Mouse (Mus musculus) hindbrain, embryonic 13.5 days (tissue): ENCODE measurements at regions not wholly inside any gene's neighbourhood (a gene's known extent, or its start where the extent isn't known, plus 50 kb on each side); places are given as distances from the start of the nearest gene placed in this dataset.

Experiments used
- ATAC-seq: fragments of 200-750 bp; cut with Nextera tagmentation; 2 replicates; pipeline ENCODE4 v1.8.0; 2017; ENCODE audit warnings: moderate TSS enrichment; ENCODE audit not compliant: low FRiP score
- H3K27ac ChIP-seq: fragments of 300-500 bp; sonication (generic); 2 replicates; pipeline ENCODE4 v1.5.1; 2015; ENCODE audit warnings: inconsistent platforms, mild to moderate bottlenecking, moderate library complexity
- H3K27me3 ChIP-seq: fragments of 300-500 bp; sonication (generic); 2 replicates; pipeline ENCODE4 v1.6.1; 2015; ENCODE audit warnings: mild to moderate bottlenecking, inconsistent platforms
- H3K36me3 ChIP-seq: fragments of 300-500 bp; sonication (generic); 2 replicates; pipeline ENCODE4 v1.6.1; 2015; ENCODE audit warnings: mild to moderate bottlenecking, inconsistent platforms
- H3K4me1 ChIP-seq: fragments of 300-500 bp; sonication (generic); replicated peaks from 2 replicates; pipeline ENCODE4 v1.6.1; 2015; ENCODE audit warnings: inconsistent platforms
- H3K4me2 ChIP-seq: fragments of 300-500 bp; sonication (generic); 2 replicates; pipeline ENCODE4 v1.6.1; 2015; ENCODE audit warnings: inconsistent platforms, mild to moderate bottlenecking, moderate library complexity
- H3K4me3 ChIP-seq: fragments of 300-500 bp; sonication (generic); 2 replicates; pipeline ENCODE4 v1.5.1; 2015; ENCODE audit warnings: mild to moderate bottlenecking, inconsistent platforms
- H3K9ac ChIP-seq: fragments of 300-500 bp; sonication (generic); 2 replicates; pipeline ENCODE4 v1.6.1; 2015; ENCODE audit warnings: mild to moderate bottlenecking, inconsistent platforms
- H3K9me3 ChIP-seq: fragments of 300-500 bp; sonication (generic); 2 replicates; pipeline ENCODE4 v1.6.1; 2016; ENCODE audit warnings: inconsistent platforms
- WGBS: fragments of 180-500 bp; shearing (Covaris S2); methylation state at CpG from one replicate; pipeline ENCODE4 v1.1.7; 2015; 5-methylcytosine and 5-hydroxymethylcytosine counted together

DNA sequence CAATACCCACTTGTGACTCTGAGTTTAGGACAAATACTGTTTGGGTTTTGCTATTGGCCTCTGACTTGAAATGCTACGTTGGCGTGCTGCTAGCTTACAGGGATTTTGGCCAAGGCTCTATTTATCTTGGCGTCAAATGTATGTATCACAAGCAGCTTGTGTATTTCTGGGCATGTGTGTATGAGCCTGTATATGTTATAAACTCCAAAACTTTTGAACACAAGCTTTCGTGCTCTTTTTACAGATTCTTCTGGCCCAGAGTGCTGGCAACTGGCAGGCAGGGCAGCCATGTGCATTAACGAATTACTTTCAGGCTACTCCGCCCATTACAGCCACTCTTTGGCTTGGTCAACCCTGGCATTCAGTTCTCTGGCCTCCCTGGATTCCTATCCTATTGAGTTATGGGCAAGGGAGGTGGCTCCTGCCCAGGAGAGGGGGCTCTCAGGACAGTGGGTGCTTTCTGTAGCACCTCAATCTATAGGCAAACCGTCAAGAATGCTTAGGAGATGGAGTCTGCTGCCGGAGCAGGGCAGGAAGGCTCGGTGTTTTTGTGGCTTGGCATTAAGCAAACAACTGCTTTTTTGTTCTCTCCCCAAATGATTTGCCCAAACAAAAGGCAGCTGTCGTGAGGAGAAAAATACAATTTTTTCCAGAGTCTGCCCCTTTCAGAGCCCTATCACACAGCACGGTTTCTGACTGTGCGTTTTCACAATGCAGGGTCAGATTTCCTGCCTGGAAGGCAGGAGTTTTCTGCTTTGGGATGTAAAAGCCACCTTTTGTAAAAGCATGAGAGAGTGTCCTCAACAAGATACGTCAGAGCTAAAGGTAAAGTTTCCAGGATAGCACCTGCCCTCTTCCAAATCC, 465.0 kb downstream of the Ccdc171 start:
- Histone ChIP-seq H3K36me3 (no peaks in the 10 kb centered on the region), H3K27me3 (no peaks in the 10 kb centered on the region), H3K4me1 (peaks cover 23% of the 10 kb centered on the region), H3K4me3 (no peak overlapping the region), H3K9ac (no peak overlapping the region), H3K4me2 (no peak overlapping the region), H3K9me3 (no peaks in the 10 kb centered on the region), H3K27ac (no peak overlapping the region)
- ATAC-seq, result no peak
- WGBS, result 41% methylated on average over 13 of the region's 13 CpGs

- Histone ChIP-seq H3K4me1 (peaks cover 23% of the 10 kb centered on the region), H3K27me3 (no peaks in the 10 kb centered on the region), H3K4me2 (no peak overlapping the region), H3K36me3 (no peaks in the 10 kb centered on the region), H3K27ac (no peak overlapping the region), H3K9ac (no peak overlapping the region), H3K9me3 (no peaks in the 10 kb centered on the region), H3K4me3 (no peak overlapping the region)
- 42% methylated on average over 4 of the region's 4 CpGs for WGBS
- no peak for ATAC-seq
Observed at GRCm38 (mm10) chr4:83991195-83991594, 465.9 kb downstream of the Ccdc171 start.

DNA sequence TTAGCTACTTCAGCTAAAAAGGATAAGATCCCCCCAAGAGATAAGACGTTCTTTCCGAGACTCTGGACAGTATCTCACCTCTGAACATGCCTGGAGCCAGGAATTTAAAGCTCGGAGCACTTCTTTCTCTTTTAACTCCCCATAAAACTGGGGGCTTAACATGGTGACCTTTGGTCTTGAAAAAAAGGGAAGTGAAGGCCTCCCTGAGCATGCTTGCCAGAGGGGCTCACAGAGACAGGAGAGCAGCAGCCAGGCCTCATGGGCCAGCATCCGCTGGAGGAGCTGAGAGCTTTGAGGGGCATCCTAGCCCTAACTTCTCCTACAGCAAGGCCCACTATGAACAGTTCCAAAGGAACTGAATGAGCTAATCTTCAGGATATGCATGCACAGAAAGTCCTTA, 471.7 kb downstream of the Ccdc171 start:
- no peak overlapping the region for H3K27ac ChIP-seq
- WGBS, result 82% methylated on average over 4 of the region's 4 CpGs
- H3K4me3 ChIP-seq, result no peak overlapping the region
- H3K36me3 ChIP-seq, result no peaks in the 10 kb centered on the region
- no peak overlapping the region for H3K4me2 ChIP-seq
- peaks cover 2% of the 10 kb centered on the region; the same call in 1 of the 2 replicates for H3K4me1 ChIP-seq
- H3K9me3 ChIP-seq, result no peaks in the 10 kb centered on the region
- no peak overlapping the region for H3K9ac ChIP-seq
- H3K27me3 ChIP-seq, result no peaks in the 10 kb centered on the region
- no peak for ATAC-seq

DNA sequence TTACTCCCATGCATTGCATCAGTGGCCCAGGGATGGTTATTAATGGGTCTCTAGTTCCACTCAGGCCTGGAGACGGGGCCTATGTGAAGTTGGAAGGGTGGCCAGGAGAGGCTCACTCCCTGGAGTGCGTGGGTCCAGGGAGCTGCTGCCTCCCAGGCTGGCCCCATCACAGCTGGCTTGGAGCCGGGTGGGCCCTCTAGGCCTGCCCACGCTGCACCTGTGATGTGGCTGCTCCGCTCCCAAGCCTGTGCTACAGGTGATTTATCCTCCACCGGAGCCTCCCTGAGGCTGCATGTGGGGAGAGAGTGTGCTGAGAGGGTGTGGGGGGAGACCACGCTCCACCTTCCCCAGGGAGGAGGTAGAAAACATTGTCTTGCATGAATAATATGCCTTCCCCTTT, 476.3 kb downstream of the Ccdc171 start:
- Histone ChIP-seq H3K4me3 (no peak overlapping the region), H3K36me3 (no peaks in the 10 kb centered on the region), H3K4me1 (peaks cover 3% of the 10 kb centered on the region; the same call in 1 of the 2 replicates), H3K27ac (no peak overlapping the region), H3K9me3 (no peaks in the 10 kb centered on the region), H3K9ac (no peak overlapping the region), H3K27me3 (no peaks in the 10 kb centered on the region), H3K4me2 (no peak overlapping the region)
- WGBS, result 80% methylated on average over 7 of the region's 7 CpGs
- ATAC-seq, result no peak

DNA sequence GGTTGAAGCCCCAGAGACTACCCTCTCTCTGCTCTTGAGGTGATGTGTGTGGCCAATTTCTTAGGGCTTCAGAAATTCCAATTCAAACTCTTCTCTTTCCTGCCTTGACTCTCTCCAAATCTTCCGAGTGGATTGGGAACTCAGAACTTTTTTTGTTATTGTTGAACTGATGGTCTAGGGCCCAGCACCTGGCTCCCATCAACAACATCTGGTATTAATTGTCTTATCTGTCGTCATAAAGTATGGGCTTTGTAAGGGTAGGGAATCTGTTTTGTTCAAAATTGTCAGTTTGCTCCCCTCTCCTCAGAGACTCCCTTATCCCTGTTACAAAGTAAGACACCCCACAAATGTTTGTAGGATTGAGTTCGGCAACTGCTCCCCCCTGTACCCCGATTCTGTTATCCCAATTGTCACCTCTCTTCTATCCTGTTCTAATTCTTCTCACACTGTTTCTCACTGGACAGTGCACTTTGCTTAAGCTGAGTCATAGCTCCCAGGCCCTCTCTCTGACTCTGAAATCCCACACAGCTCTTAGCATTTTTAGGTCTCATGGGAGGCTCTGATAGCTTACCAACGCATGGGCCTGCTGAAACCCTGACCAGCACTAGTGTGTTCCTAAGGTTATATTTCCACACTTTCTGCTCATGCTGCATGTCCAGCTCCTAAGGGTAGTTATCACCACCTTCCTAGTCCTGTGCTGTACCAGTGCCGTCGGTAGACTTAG, 478.9 kb downstream of the Ccdc171 start:
- H3K27me3 ChIP-seq, result no peaks in the 10 kb centered on the region
- ATAC-seq, result no peak
- no peak overlapping the region for H3K27ac ChIP-seq
- H3K4me1 ChIP-seq, result peaks cover 3% of the 10 kb centered on the region; the same call in 1 of the 2 replicates
- H3K9ac ChIP-seq, result no peak overlapping the region
- H3K4me2 ChIP-seq, result no peak overlapping the region
- H3K4me3 ChIP-seq, result no peak overlapping the region
- H3K9me3 ChIP-seq, result no peaks in the 10 kb centered on the region
- 83% methylated on average over 7 of the region's 7 CpGs for whole genome bisulfite sequencing
- H3K36me3 ChIP-seq, result no peaks in the 10 kb centered on the region

DNA sequence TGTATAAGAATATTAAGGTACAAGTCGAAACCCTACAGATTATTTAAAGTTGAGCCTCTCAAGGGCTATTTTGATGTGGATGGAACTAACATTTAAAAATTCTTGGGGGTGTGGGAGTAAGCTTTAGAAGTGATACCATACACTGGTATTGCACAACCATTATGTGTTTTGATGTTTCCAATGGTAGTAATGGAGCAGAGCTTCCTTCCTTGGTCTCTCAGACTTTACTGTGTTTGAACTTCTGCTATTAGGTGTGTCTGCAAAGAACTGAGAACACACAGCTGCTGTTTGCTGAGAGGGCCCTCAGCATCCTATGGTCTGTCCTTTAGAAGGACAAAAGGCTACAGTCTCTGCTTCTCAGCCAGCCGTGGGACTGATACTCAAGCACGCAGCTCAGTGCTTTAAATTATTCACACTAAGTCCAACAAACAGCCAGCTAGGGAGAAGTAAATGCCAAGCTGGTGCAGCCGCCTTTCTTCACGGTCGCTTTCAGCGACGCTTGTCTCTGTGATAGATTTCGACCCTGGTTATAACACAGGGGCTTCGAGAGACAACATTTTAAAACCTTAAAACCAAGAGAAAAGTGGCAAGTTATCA, 479.5 kb downstream of the Ccdc171 start:
- Histone ChIP-seq H3K9ac (no peak overlapping the region), H3K4me1 (peaks cover 3% of the 10 kb centered on the region; the same call in 1 of the 2 replicates), H3K4me3 (no peak overlapping the region), H3K27ac (no peak overlapping the region), H3K36me3 (no peaks in the 10 kb centered on the region), H3K9me3 (no peaks in the 10 kb centered on the region), H3K4me2 (no peak overlapping the region), H3K27me3 (no peaks in the 10 kb centered on the region)
- 60% methylated on average over 10 of the region's 10 CpGs for WGBS
- ATAC-seq, result no peak

- Histone ChIP-seq H3K9ac (no peak overlapping the region), H3K9me3 (no peaks in the 10 kb centered on the region), H3K4me2 (no peak overlapping the region), H3K36me3 (no peaks in the 10 kb centered on the region), H3K27me3 (0 out of 2 replicates have a peak, but pooled peaks cover 2% of the 10 kb centered on the region), H3K27ac (no peak overlapping the region), H3K4me3 (no peak overlapping the region), H3K4me1 (no peaks in the 10 kb centered on the region; the same call in 1 of the 2 replicates)
- ATAC-seq, result no peak
- 92% methylated on average over 6 of the region's 6 CpGs for WGBS
Observed at GRCm38 (mm10) chr4:84011941-84012340, 486.6 kb downstream of the Ccdc171 start.

GRCm38 (mm10) chr4:84015139-84015538, 489.8 kb downstream of the Ccdc171 start:
- Histone ChIP-seq H3K27ac (no peak overlapping the region), H3K36me3 (no peaks in the 10 kb centered on the region), H3K4me3 (no peak overlapping the region), H3K9ac (no peak overlapping the region), H3K4me2 (no peak overlapping the region), H3K9me3 (no peaks in the 10 kb centered on the region), H3K27me3 (0 out of 2 replicates have a peak, but pooled peaks cover 2% of the 10 kb centered on the region), H3K4me1 (no peaks in the 10 kb centered on the region; the same call in 1 of the 2 replicates)
- 93% methylated on average over 4 of the region's 4 CpGs for WGBS
- ATAC-seq, result no peak

DNA sequence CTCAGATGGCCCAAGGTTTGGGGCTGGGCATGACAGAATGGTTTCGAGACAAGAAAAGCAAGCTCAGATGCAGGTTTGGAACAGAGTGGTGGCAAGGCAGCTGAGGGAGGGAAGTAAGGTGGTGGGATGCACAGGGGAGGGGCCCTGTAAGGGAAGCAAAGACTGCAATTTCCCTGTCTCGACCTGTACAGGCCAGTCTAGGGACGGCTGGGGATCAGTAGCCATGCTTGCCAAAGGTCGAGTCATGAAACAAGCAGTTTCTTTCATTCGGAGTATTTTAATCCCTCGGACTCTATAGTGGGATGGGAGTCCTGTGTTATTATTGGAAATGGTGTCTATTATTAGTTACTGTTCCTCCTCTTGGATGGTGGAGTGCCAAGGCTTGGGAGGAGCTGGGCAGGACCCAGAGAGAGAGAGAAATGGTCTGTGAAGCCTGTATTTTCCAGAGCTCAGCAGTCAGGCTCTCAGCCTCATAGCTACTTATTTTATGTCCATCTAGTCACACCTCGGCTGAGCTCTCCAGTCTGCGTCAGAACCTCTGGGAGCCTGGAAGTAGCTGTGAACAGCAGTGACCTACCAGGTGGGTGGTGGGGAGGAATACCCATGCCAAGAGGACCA, 490.3 kb downstream of the Ccdc171 start:
- Histone ChIP-seq H3K9me3 (no peaks in the 10 kb centered on the region), H3K36me3 (no peaks in the 10 kb centered on the region), H3K27ac (no peak overlapping the region), H3K4me2 (no peak overlapping the region), H3K4me1 (no peaks in the 10 kb centered on the region; the same call in 1 of the 2 replicates), H3K4me3 (no peak overlapping the region), H3K9ac (no peak overlapping the region), H3K27me3 (0 out of 2 replicates have a peak, but pooled peaks cover 2% of the 10 kb centered on the region)
- 86% methylated on average over 8 of the region's 8 CpGs for WGBS
- no peak for ATAC-seq

DNA sequence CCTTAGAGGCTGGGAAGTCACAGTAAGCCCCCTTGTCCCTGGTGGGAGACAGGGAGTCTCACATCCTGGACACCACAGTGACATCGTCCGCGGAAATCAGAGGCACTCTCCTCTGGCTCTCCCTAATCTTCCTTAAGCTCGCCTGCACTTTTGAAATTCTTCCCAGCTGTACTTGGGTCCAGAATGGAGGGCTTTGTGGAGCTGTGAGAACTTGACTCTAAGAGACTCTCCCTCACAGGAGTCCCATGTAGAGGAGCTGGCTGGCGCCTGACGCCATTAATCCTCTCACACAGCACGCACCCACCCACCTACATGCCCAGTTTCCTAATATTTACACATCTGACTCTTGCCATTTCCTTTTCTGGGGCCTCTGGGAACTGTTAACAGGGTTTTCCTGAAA, 492.8 kb downstream of the Ccdc171 start:
- 0 out of 2 replicates have a peak, but pooled peaks cover 2% of the 10 kb centered on the region for H3K27me3 ChIP-seq

DNA sequence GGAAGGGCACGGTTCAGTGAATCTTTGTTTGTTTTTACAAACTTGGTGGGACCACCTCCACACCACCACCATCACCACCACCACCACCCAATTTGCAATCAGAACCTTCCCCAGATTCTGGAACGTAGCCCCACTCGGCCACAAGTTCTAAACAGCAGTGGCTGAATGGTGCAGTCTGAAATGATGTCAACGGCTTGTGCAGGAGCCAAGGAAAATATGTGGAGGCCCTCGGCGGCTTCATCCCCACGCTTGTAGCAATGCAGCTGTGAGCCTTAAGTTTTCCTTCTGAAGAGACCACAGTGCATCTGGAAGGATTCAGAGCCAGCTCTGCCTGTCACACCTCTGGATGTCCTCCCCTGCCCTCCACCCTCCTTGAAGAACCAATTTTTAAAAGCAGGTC, 493.4 kb downstream of the Ccdc171 start:
- H3K27me3 ChIP-seq, result 0 out of 2 replicates have a peak, but pooled peaks cover 2% of the 10 kb centered on the region
- WGBS, result 78% methylated on average over 7 of the region's 7 CpGs
- ATAC-seq, result no peak

More for the DNA sequence above, 492.8 kb downstream of the Ccdc171 start:
- 84% methylated on average over 7 of the region's 7 CpGs for WGBS
- no peaks in the 10 kb centered on the region for H3K9me3 ChIP-seq
- ATAC-seq, result no peak
- no peaks in the 10 kb centered on the region; the same call in 1 of the 2 replicates for H3K4me1 ChIP-seq
- H3K27ac ChIP-seq, result no peak overlapping the region
- no peaks in the 10 kb centered on the region for H3K36me3 ChIP-seq
- H3K9ac ChIP-seq, result no peak overlapping the region
- no peak overlapping the region for H3K4me2 ChIP-seq
- H3K4me3 ChIP-seq, result no peak overlapping the region

More for the DNA sequence above, 493.4 kb downstream of the Ccdc171 start:
- Histone ChIP-seq H3K4me3 (no peak overlapping the region), H3K9me3 (no peaks in the 10 kb centered on the region), H3K4me1 (no peaks in the 10 kb centered on the region; the same call in 1 of the 2 replicates), H3K27ac (no peak overlapping the region), H3K4me2 (no peak overlapping the region), H3K36me3 (no peaks in the 10 kb centered on the region), H3K9ac (no peak overlapping the region)
